Mouse (Mus musculus) Muller cell, postnatal 12 days (primary cell): Measurements from ENCODE around the gene Dab1.
A peak's percentile ranks its signal among the peaks of the same experiment; 100 is the strongest.

Experiments
- DNase-seq: peaks from one replicate; pipeline ENCODE4 v3.0.0-alpha.2; 2015; ENCODE audit errors: inconsistent ontology term

Gene Dab1

GRCm38 (mm10) chr4:103974536-103974935 lies 355.4 kb downstream of the Dab1 start:
- DNase-seq, result no peak

GRCm38 (mm10) chr4:103974946-103975345 lies 355.8 kb downstream of the Dab1 start:
- DNase-seq, result no peak

GRCm38 (mm10) chr4:103993884-103994283 lies 374.7 kb downstream of the Dab1 start:
- DNase-seq, result no peak

- no peak for DNase-seq
Measured at GRCm38 (mm10) chr4:103994406-103994805, 375.2 kb downstream of the Dab1 start.

GRCm38 (mm10) chr4:104008406-104008805 lies 389.2 kb downstream of the Dab1 start:
- peak; percentile 11 for DNase-seq

GRCm38 (mm10) chr4:104011683-104012082 lies 392.5 kb downstream of the Dab1 start:
- no peak for DNase-seq

- no peak for DNase-seq
Measured at GRCm38 (mm10) chr4:104012150-104012549, 393.0 kb downstream of the Dab1 start.

- no peak for DNase-seq
Measured at GRCm38 (mm10) chr4:104025117-104025694, 406.0 kb downstream of the Dab1 start.

GRCm38 (mm10) chr4:104026834-104027233 lies 407.7 kb downstream of the Dab1 start:
- no peak for DNase-seq

- DNase-seq, result no peak
Measured at GRCm38 (mm10) chr4:104027239-104027638, 408.1 kb downstream of the Dab1 start.

- DNase-seq, result no peak
Measured at GRCm38 (mm10) chr4:104036091-104036490, 416.9 kb downstream of the Dab1 start.

GRCm38 (mm10) chr4:104039588-104039987 lies 420.4 kb downstream of the Dab1 start:
- no peak for DNase-seq

GRCm38 (mm10) chr4:104043441-104043840 lies 424.3 kb downstream of the Dab1 start:
- DNase-seq, result no peak

- no peak for DNase-seq
Measured at GRCm38 (mm10) chr4:104044634-104045033, 425.5 kb downstream of the Dab1 start.

GRCm38 (mm10) chr4:104047966-104048804 lies 429.0 kb downstream of the Dab1 start:
- no peak for DNase-seq

GRCm38 (mm10) chr4:104057116-104057515 lies 438.0 kb downstream of the Dab1 start:
- DNase-seq, result no peak

GRCm38 (mm10) chr4:104059569-104059968 lies 440.4 kb downstream of the Dab1 start:
- DNase-seq, result no peak

GRCm38 (mm10) chr4:104062356-104062755 lies 443.2 kb downstream of the Dab1 start:
- DNase-seq, result no peak

- no peak for DNase-seq
Measured at GRCm38 (mm10) chr4:104066901-104067300, 447.7 kb downstream of the Dab1 start.

- DNase-seq, result peak; percentile 24
Measured at GRCm38 (mm10) chr4:104067748-104068147, 448.6 kb downstream of the Dab1 start.

GRCm38 (mm10) chr4:104071296-104071695 lies 452.1 kb downstream of the Dab1 start:
- DNase-seq, result no peak

- peak; percentile 93 for DNase-seq
Measured at GRCm38 (mm10) chr4:104073920-104074459, 454.8 kb downstream of the Dab1 start.

GRCm38 (mm10) chr4:104077771-104078170 lies 458.6 kb downstream of the Dab1 start:
- peak; percentile 52 for DNase-seq
